Mouse (Mus musculus) bone marrow, adult 2 months (tissue): ENCODE data around the gene Lipe.

ENCODE experiments used
- CTCF ChIP-seq: fragments of 200-500 bp; IDR thresholded peaks from 2 replicates; pipeline ENCODE4 v1.5.1; 2011; ENCODE audit warnings: low read length, control low read depth; ENCODE audit not compliant: control insufficient read depth, insufficient read depth
- POLR2A ChIP-seq: fragments of 200-500 bp; IDR thresholded peaks from 2 replicates; pipeline ENCODE4 v1.6.1; 2011; ENCODE audit warnings: low read depth, mild to moderate bottlenecking, control low read depth, low read length, borderline replicate concordance; ENCODE audit not compliant: control insufficient read depth

DNA sequence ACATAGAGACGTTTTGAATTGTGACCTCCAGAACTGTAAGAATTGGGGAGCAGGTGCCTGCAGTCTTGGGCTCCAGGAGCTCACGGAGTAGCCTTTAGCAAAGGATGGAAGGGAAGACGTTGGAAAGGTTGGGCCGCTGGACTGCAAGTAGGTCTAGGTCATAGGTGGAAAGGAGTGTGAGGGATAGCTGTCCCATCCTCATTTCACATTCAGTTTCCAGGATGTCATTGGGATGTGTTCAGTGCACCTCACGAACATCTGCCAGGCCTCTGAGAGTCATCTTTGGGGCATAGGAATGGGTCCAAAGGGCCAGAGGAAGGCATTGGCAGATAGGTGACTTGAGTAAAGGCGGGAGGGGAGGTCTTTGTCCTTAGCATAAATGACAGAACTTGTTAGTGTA is 33.9 kb upstream of the Lipe start:
- no peak for TF ChIP-seq POLR2A
- no peak for TF ChIP-seq CTCF
